Mouse (Mus musculus): ENCODE measurements at regions not wholly inside any gene's neighbourhood (a gene's known extent, or its start where the extent isn't known, plus 50 kb on each side); places are given as distances from the start of the nearest gene placed in this dataset.
"Not testable (repeated sequence)": the region's sequence is repeated elsewhere in the genome, so short reads cannot be mapped to it uniquely, and the experiment has no call there.

DNA sequence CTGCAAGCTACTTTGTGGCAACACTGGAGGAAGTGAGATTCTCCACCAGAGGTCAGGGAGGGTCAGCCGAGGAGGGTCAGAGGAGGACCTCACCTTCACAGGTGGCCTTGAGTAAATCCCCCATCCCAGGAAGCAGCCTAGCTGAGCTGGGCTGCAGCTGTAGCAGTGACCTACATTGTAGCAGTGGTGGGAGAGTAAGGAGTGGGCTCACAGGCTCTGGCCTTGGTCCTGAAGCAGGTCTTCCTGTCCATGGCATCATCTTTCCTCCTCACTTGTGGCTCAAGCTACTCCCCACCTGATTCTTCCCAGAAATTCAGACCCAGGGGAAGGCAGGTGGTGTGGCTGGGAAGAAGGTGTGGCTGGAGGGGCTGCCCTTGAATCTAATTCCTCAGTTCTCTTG, 84.3 kb downstream of the 1810013L24Rik start:
- not testable (repeated sequence) for H3K36me3 ChIP-seq (ENCODE audit: control insufficient read depth); H3K9me3 ChIP-seq (ENCODE audit: control insufficient read depth, low read length); H3K4me3 ChIP-seq (replicated peaks); H3K4me1 ChIP-seq (ENCODE audit: control insufficient read depth); H3K27me3 ChIP-seq (ENCODE audit: control insufficient read depth)

DNA sequence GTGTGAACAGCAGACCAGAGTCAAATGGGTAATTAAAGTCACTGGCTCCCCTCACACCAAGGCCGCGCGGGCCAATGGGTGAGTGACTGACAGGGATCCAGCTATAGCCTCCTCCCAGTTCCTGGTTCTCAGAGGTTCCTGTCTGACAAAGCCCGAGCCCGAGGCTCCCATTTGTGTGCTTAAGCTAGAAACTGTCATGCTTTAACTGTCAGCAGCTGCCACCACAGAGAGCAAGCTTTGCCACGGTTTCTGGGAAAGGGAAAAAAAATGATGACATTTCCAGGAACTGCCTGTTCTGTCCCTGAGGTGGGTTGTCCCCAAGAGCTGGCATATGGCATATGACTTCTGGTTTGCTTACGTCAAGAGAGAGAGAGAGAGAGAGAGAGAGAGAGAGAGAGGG, 86.2 kb downstream of the 1810013L24Rik start:
- no peak overlapping the region for H3K4me3 ChIP-seq (replicated peaks)
- H3K27me3 ChIP-seq (ENCODE audit: control insufficient read depth), result no peaks in the 10 kb centered on the region
- no peaks in the 10 kb centered on the region for H3K4me1 ChIP-seq (ENCODE audit: control insufficient read depth)
- no peaks in the 10 kb centered on the region for H3K36me3 ChIP-seq (ENCODE audit: control insufficient read depth)
- no peaks in the 10 kb centered on the region for H3K9me3 ChIP-seq (ENCODE audit: control insufficient read depth, low read length)
- no peak for TF ChIP-seq GATA1 (IDR thresholded peaks at IDR 0.05; ENCODE audit: low read length)
- no peak for TF ChIP-seq TAL1 (IDR thresholded peaks at IDR 0.05; ENCODE audit: low read length)

DNA sequence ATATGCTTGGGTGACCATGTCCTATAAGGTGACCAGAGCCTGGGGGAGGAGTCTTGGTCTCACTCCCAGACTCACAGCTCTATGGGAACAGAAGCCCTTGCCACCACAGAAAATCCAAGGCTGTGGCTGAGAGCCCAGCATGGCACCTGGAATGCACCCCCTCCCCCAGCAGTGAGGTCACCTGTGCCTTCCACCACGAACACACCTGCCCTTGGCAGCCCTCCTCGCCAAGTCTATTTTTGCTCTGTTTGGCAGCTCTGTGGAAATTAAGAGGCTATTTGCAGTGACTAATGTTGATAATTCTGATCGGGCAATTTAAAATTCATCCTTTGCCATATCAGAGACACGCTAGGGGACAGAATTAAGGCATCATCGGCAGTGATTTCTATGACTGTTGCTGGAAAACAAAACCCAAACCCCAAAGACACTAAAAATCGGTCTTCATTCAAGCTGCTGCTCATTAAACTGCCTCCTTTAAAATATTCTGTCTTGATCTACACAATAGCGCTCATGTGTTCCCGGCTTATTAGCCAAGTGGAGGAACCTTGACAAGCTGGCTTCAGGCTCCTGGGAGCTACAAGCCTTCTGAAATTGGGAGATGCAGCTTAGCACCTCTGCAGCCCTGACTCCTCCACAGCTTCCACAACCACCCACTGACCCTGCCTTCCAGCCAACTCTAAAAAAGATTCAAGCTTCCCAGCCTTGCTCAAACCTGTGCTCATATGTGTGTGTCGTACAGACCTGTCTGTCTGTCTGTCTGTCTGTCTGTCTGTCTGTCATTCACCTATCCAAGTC, 89.0 kb downstream of the 1810013L24Rik start:
- Histone ChIP-seq H3K27me3 (ENCODE audit: control insufficient read depth) (no peaks in the 10 kb centered on the region), H3K9me3 (ENCODE audit: control insufficient read depth, low read length) (no peaks in the 10 kb centered on the region)
- TF ChIP-seq TAL1 (IDR thresholded peaks at IDR 0.05; ENCODE audit: low read length), result no peak
- no peak for TF ChIP-seq GATA1 (IDR thresholded peaks at IDR 0.05; ENCODE audit: low read length)

GRCm38 (mm10) chr16:8924732-8925131, 94.8 kb downstream of the 1810013L24Rik start:
- H3K9me3 ChIP-seq (ENCODE audit: control insufficient read depth, low read length), result no peaks in the 10 kb centered on the region; the same call in 1 of the 2 replicates
- no peaks in the 10 kb centered on the region for H3K4me1 ChIP-seq (ENCODE audit: control insufficient read depth)
- TF ChIP-seq GATA1 (IDR thresholded peaks at IDR 0.05; ENCODE audit: low read length) (no peak), TAL1 (IDR thresholded peaks at IDR 0.05; ENCODE audit: low read length) (no peak)
- no peak overlapping the region for H3K4me3 ChIP-seq (replicated peaks)
- no peaks in the 10 kb centered on the region for H3K36me3 ChIP-seq (ENCODE audit: control insufficient read depth)
- no peaks in the 10 kb centered on the region for H3K27me3 ChIP-seq (ENCODE audit: control insufficient read depth)

More for the DNA sequence above, 89.0 kb downstream of the 1810013L24Rik start:
- no peaks in the 10 kb centered on the region for H3K36me3 ChIP-seq (ENCODE audit: control insufficient read depth)
- H3K4me1 ChIP-seq (ENCODE audit: control insufficient read depth), result no peaks in the 10 kb centered on the region
- no peak overlapping the region for H3K4me3 ChIP-seq (replicated peaks)

GRCm38 (mm10) chr16:8931961-8932360, 102.1 kb downstream of the 1810013L24Rik start:
- Histone ChIP-seq H3K27me3 (ENCODE audit: control insufficient read depth) (no peaks in the 10 kb centered on the region), H3K4me1 (ENCODE audit: control insufficient read depth) (peaks cover 3% of the 10 kb centered on the region), H3K4me3 (replicated peaks) (no peak overlapping the region), H3K9me3 (ENCODE audit: control insufficient read depth, low read length) (no peaks in the 10 kb centered on the region; the same call in 1 of the 2 replicates), H3K36me3 (ENCODE audit: control insufficient read depth) (no peaks in the 10 kb centered on the region)
- TF ChIP-seq GATA1 (IDR thresholded peaks at IDR 0.05; ENCODE audit: low read length) (no peak), TAL1 (IDR thresholded peaks at IDR 0.05; ENCODE audit: low read length) (no peak)

DNA sequence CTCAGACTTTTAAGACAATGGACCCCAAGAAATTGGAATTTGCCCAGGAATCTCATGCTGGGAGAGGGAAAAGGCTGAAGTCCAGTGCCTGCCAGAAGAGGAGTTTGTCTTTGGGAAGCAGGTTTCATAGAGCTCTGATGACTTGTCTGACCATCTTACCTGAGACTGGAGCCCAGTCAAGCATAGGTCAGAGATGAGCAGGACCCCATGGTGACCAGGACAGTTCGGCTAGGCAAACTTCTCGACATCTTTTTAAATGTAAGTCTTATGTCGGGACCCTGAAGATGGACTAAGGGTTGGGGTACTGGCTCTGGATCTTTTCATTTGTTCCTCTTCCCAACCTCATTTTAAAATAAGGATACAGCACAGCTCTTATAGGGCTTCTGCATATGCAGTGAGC, 103.2 kb downstream of the 1810013L24Rik start:
- no peaks in the 10 kb centered on the region for H3K27me3 ChIP-seq (ENCODE audit: control insufficient read depth)
- H3K9me3 ChIP-seq (ENCODE audit: control insufficient read depth, low read length), result no peaks in the 10 kb centered on the region
- TF ChIP-seq GATA1 (IDR thresholded peaks at IDR 0.05; ENCODE audit: low read length) (no peak), TAL1 (IDR thresholded peaks at IDR 0.05; ENCODE audit: low read length) (no peak)
- H3K36me3 ChIP-seq (ENCODE audit: control insufficient read depth), result no peaks in the 10 kb centered on the region
- H3K4me3 ChIP-seq (replicated peaks), result no peak overlapping the region
- peaks cover 3% of the 10 kb centered on the region for H3K4me1 ChIP-seq (ENCODE audit: control insufficient read depth)

- H3K36me3 ChIP-seq (ENCODE audit: control insufficient read depth), result no peaks in the 10 kb centered on the region
- H3K27me3 ChIP-seq (ENCODE audit: control insufficient read depth), result no peaks in the 10 kb centered on the region
- no peaks in the 10 kb centered on the region for H3K9me3 ChIP-seq (ENCODE audit: control insufficient read depth, low read length)
- TF ChIP-seq TAL1 (IDR thresholded peaks at IDR 0.05; ENCODE audit: low read length) (no peak), GATA1 (IDR thresholded peaks at IDR 0.05; ENCODE audit: low read length) (no peak)
- H3K4me1 ChIP-seq (ENCODE audit: control insufficient read depth), result peaks cover 3% of the 10 kb centered on the region
- no peak overlapping the region for H3K4me3 ChIP-seq (replicated peaks)
These were observed 106.5 kb downstream of the 1810013L24Rik start for GRCm38 (mm10) chr16:8936446-8936845.

DNA sequence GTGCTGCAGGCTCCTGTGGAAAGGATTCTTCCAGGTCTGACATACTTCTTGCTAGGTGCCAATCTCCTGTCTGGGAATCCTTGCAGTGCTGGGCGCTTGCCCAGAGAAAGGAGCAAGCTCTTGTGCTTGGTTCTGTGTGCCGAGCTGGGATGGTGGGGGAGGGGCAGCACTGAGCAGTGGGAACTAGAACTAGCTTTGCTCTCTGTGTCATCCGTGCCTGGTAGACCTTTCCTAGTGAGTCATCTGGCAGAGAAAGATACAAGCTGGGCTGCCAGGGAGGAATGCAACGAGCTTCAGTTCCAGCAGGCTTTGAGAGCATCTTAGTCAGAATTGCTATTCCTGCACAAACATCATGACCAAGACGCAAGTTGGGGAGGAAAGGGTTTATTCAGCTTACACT, 108.6 kb downstream of the 1810013L24Rik start:
- TF ChIP-seq TAL1 (IDR thresholded peaks at IDR 0.05; ENCODE audit: low read length) (no peak), GATA1 (IDR thresholded peaks at IDR 0.05; ENCODE audit: low read length) (no peak)
- H3K4me3 ChIP-seq (replicated peaks), result no peak overlapping the region
- H3K36me3 ChIP-seq (ENCODE audit: control insufficient read depth), result no peaks in the 10 kb centered on the region
- H3K4me1 ChIP-seq (ENCODE audit: control insufficient read depth), result peaks cover 3% of the 10 kb centered on the region
- H3K27me3 ChIP-seq (ENCODE audit: control insufficient read depth), result no peaks in the 10 kb centered on the region
- no peaks in the 10 kb centered on the region for H3K9me3 ChIP-seq (ENCODE audit: control insufficient read depth, low read length)

DNA sequence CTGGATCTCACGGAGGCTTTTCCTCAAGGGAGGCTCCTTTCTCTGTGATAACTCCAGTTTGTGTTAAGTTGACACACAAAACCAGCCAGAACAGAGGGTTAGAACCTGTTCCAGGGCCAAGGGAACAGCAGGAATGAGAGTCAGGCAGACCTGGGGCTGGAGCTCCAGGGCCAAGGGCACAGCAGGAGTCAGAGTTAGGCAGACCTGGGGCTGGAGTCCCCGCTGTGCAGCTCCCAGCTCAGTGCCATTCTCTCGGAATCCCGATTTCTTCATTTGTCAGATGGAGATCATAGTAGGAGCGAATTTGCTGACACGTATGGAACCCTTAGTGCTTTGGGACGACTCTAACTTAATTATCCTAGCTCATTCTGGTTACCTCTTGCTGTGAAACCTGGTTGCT, 109.2 kb downstream of the 1810013L24Rik start:
- Histone ChIP-seq H3K4me1 (ENCODE audit: control insufficient read depth) (peaks cover 3% of the 10 kb centered on the region), H3K36me3 (ENCODE audit: control insufficient read depth) (no peaks in the 10 kb centered on the region), H3K4me3 (replicated peaks) (no peak overlapping the region), H3K9me3 (ENCODE audit: control insufficient read depth, low read length) (no peaks in the 10 kb centered on the region), H3K27me3 (ENCODE audit: control insufficient read depth) (no peaks in the 10 kb centered on the region)
- no peak for TF ChIP-seq GATA1 (IDR thresholded peaks at IDR 0.05; ENCODE audit: low read length)
- no peak for TF ChIP-seq TAL1 (IDR thresholded peaks at IDR 0.05; ENCODE audit: low read length)

Data from erythroblast, embryonic 14.5 days (primary cell).